Mouse (Mus musculus) right cerebral cortex, adult 18-20 months (tissue): ENCODE data around the gene Aspscr1.
A peak's percentile ranks its signal among the peaks of the same experiment; 100 is the strongest.
"Not testable (repeated sequence)": the region's sequence is repeated elsewhere in the genome, so short reads cannot be mapped to it uniquely, and the experiment has no call there.

Source experiments
- DNase-seq: peaks from one replicate; pipeline ENCODE4 v3.0.0; 2022; ENCODE audit warnings: mixed read lengths

Aspscr1 gene

GRCm38 (mm10) chr11:120642939-120643600 is 29.7 kb upstream of the Aspscr1 start:
- no peak for DNase-seq

- DNase-seq = peak; percentile 95
Measured at GRCm38 (mm10) chr11:120643601-120643987, 29.2 kb upstream of the Aspscr1 start, which contains the start of gene Pycr1. Pycr1 (minus strand) TSS chr11:120643769.

GRCm38 (mm10) chr11:120647047-120647830 is 25.5 kb upstream of the Aspscr1 start:
- DNase-seq = no peak

- DNase-seq = peak; percentile 57
Measured at GRCm38 (mm10) chr11:120648001-120648476, 24.7 kb upstream of the Aspscr1 start, which contains the start of gene Myadml2. Myadml2 (minus strand) TSS chr11:120648158.

GRCm38 (mm10) chr11:120651872-120652271 is 20.9 kb upstream of the Aspscr1 start:
- no peak for DNase-seq

- DNase-seq = no peak
Measured at GRCm38 (mm10) chr11:120654741-120655140, 18.0 kb upstream of the Aspscr1 start.

- no peak for DNase-seq
Measured at GRCm38 (mm10) chr11:120657301-120657700, 15.5 kb upstream of the Aspscr1 start.

GRCm38 (mm10) chr11:120658876-120659410 is 13.8 kb upstream of the Aspscr1 start:
- DNase-seq = peak; percentile 65

GRCm38 (mm10) chr11:120659509-120660300 is 13.1 kb upstream of the Aspscr1 start:
- no peak for DNase-seq

- no peak for DNase-seq
Measured at GRCm38 (mm10) chr11:120660301-120661075, 12.3 kb upstream of the Aspscr1 start.

GRCm38 (mm10) chr11:120661076-120661460 is 11.7 kb upstream of the Aspscr1 start, which contains the start of gene Notum:
Notum (minus strand) TSS chr11:120661175.
- no peak for DNase-seq

- no peak for DNase-seq
Measured at GRCm38 (mm10) chr11:120662759-120663158, 10.0 kb upstream of the Aspscr1 start.

- DNase-seq = no peak
Measured at GRCm38 (mm10) chr11:120663714-120664113, 9.1 kb upstream of the Aspscr1 start.

GRCm38 (mm10) chr11:120665406-120665805 is 7.4 kb upstream of the Aspscr1 start:
- DNase-seq = no peak

- no peak for DNase-seq
Measured at GRCm38 (mm10) chr11:120666617-120667016, 6.2 kb upstream of the Aspscr1 start.

- DNase-seq = no peak
Measured at GRCm38 (mm10) chr11:120673594-120674122, 885 bp downstream of the Aspscr1 start.

- DNase-seq = not testable (repeated sequence)
Measured at GRCm38 (mm10) chr11:120675875-120676274, 3.1 kb downstream of the Aspscr1 start.

GRCm38 (mm10) chr11:120676951-120677350 is 4.2 kb downstream of the Aspscr1 start:
- no peak for DNase-seq

- DNase-seq = no peak
Measured at GRCm38 (mm10) chr11:120679909-120680308, 7.1 kb downstream of the Aspscr1 start.

- DNase-seq = no peak
Measured at GRCm38 (mm10) chr11:120682683-120683082, 9.9 kb downstream of the Aspscr1 start.

- no peak for DNase-seq
Measured at GRCm38 (mm10) chr11:120683536-120683935, 10.8 kb downstream of the Aspscr1 start.

- DNase-seq = no peak
Measured at GRCm38 (mm10) chr11:120684086-120684485, 11.3 kb downstream of the Aspscr1 start.
